Mouse (Mus musculus) spleen, adult 2 months (tissue): Measurements from ENCODE around the gene Timm17a.

Experiments used
- CTCF ChIP-seq: fragments of 200-500 bp; IDR thresholded peaks from 2 replicates; pipeline ENCODE4 v1.5.1; 2011; ENCODE audit warnings: mild to moderate bottlenecking, inconsistent platforms; ENCODE audit not compliant: insufficient read depth, insufficient read length, insufficient replicate concordance; ENCODE audit errors: extremely low read depth
- POLR2A ChIP-seq: fragments of 200-500 bp; IDR thresholded peaks from 2 replicates; pipeline ENCODE4 v1.6.1; 2011; ENCODE audit warnings: low read depth, low read length, inconsistent platforms

GRCm38 (mm10) chr1:135323367-135323901 lies 9.9 kb upstream of the Timm17a start:
- TF ChIP-seq CTCF (no peak), POLR2A (no peak)
